Mouse (Mus musculus) layer of hippocampus, postnatal 36 days (tissue): ENCODE measurements at regions not wholly inside any gene's neighbourhood (a gene's known extent, or its start where the extent isn't known, plus 50 kb on each side); places are given as distances from the start of the nearest gene placed in this dataset.
A peak's percentile ranks its signal among the peaks of the same experiment; 100 is the strongest.

ENCODE experiments used
- DNase-seq, 2 experiments: peaks; one replicate each; pipeline ENCODE4 v3.0.0; 2022

DNA sequence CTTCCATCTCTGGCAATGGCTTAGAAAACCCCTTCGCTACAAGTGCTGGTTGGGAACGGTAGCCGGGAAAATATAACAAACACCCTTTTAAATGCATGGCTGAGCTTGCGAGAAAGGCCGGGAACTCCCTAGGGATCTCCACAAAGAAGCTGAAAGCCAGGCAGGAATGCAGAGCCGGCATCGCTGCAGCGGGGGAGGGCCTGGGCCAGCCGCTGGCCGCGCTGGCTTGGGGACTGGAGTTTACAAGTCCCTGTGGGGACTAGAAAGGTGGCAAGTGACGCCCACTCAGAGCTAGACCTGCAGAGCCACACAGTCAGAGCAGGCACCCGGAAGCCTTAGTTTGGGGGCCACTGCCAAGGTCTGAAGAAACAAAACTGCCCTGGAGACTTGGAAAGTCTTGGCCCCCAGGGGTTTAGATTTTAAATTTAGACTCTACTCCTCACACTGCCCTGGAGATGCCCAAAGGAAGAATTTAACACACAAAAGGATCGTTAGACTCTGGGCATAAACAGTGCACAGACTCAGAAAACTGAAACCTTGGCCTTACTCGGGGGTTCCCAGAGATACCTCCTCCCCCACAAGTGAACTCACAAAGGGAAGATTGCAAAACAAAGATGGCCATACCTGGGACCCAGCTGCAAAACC lies 59.4 kb downstream of the 1700001O22Rik start:
- peak; percentile 27 to 29 for DNase-seq

DNA sequence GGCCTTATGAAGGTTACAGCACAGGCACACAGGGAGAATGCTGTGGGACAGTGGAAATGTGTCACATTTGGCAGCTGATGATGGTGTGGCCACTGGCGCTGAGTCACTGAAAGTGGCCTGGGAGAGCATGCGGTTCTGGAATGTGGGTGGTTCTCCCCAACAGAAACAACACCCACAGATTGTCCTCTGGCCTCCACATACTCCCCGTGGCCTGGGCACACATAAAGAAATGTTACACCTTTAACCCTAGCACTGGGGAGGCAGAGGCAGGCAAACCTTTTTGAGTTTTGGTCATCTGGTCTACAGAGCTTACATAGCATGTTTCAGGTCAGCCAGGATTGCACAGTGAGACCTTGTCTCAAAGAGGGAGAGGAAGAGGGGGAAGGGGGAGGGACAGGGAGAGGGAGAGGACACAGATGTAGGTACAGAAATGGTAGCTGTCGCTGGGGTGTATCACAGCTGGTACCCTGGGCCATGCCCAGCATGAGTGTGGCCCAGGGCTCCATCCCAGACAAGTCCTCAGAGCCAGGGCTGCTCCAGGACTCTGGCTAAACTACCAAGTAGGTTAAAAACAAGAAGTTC lies 60.1 kb downstream of the 1700001O22Rik start:
- DNase-seq = no peak

DNA sequence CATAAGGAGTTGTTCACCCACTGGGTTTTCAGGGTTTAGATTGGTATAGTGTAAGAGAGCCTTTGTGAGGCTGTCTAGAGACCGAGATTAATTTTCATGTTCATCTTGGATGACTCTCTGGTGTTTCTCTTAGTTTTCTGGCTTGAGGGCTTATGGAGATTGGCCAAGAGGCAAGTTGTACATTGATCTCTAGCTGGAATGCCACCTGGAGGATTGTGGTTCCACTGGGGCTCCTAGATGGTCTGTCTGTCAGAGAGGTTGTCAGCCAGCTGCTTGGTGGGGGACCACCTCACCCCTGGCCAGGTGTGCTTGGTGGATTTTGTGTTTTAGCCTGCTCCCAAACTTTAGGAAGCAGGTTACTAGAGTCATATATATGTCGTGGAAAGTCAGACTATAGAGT lies 62.0 kb downstream of the 1700001O22Rik start:
- no peak for DNase-seq

DNA sequence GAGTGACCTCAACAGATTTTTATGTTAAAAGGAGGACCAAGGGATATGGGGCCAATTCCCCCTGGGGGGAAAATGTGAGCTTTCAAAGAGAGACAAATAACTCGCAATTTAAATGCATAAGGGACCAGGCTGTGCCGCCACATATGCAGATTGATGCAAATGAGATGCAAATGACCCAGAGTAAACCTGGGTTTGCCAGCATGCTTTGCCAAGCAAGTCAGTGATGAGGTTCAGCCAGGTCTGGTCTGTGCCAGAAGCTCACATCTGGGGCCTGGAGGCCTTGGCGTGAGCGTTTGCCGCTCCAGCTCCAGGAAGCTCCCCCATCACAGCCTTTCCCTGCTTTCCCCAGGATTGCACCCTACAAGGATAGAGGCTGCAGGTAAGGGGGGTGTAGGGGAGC lies 65.7 kb downstream of the 1700001O22Rik start:
- peak in 1 of 2 experiments; percentile 66 for DNase-seq

DNA sequence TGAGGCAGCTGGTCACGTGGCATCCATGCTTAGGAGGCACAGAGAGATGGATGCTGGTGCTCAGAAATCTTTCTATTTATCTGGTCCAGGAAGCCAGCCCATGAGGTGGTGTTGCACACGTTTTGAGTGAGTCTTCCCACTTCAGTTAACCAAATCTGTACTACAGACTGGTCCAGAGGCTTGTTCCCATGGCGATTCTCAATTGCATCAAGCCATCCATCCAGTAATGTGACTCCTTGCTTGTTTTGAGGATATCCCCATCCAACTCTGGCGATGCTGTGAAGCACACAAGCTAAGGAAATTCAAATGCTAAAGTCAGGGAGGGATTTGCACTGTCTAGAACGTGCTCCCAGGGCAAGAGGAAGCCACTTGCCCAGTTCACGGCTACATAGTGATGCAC lies 66.8 kb downstream of the 1700001O22Rik start:
- no peak for DNase-seq

DNA sequence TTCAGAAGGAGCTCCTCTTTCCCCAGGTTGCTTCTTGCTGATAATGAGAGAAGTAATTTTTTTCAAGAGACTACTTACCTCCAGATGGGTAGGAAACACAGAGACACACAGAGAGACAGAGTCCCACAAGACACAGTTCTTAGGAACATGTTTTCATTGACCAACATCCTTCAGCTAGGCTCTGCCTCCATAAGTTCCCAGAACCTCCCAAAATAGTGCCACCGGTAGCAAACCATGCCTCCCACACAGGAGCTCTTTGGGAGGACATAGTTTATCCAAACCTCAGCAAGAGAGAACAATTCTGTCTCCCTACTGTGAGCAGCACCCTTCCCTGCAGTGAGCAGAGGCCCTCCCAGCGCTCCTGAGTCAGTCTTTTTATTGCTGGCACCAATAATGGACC lies 67.2 kb downstream of the 1700001O22Rik start:
- no peak for DNase-seq

DNA sequence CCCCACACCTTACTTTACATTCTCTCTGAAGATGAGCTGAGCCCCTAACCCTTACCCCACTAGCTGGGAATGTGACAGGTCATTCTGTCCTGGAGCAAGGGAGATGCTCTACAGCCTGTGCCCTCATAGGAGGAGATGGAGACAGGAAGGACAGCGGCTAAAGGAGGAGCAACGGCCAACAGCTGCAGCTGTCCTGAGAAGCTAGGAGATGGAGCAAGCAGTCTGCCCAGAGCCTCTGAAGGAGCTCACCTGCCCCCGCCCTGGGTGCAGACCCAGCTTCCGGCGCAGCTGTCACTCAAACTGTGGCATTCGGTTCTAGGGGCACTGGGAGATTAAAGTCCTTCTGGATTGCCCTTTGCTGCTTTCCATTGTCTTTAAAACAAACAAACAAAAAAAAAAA lies 69.6 kb downstream of the 1700001O22Rik start:
- DNase-seq = no peak

DNA sequence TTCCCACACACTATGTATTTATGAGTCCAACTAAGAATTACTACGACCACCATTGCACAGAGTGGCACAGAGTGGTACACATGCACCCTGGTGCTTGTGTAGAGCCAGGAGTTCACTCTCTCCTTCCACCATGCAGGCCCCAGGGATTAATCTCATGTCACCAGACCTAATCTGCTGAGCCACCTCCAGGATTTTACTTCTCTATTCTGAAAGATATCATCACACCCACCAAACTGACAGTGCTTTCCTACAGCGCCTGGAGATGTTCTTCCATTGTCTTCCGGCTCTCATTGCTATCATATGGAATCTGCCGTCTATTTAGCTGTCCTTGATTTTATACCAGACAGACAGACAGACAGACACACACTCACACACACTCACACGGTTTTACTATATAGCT lies 71.6 kb downstream of the 1700001O22Rik start:
- DNase-seq = no peak

DNA sequence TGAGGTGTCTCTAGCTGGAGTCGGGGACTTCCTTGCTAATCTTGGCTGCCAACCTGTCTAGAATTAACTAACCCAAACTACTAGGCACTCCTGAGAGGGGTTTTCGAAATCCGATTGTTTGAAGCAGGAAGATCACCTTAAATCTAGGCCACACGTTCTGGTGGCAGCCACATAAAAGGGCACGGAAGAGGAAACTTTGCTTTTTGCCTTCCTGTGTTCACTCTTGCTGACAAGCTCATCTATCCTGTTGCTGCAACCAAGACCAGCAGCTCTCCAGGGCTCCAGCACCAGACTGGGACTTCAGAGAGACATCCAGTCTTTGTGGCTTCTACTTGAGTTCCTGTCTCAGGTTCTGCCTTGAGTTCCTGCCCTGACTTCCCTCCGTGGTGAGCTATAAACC lies 75.5 kb downstream of the 1700001O22Rik start:
- no peak for DNase-seq

DNA sequence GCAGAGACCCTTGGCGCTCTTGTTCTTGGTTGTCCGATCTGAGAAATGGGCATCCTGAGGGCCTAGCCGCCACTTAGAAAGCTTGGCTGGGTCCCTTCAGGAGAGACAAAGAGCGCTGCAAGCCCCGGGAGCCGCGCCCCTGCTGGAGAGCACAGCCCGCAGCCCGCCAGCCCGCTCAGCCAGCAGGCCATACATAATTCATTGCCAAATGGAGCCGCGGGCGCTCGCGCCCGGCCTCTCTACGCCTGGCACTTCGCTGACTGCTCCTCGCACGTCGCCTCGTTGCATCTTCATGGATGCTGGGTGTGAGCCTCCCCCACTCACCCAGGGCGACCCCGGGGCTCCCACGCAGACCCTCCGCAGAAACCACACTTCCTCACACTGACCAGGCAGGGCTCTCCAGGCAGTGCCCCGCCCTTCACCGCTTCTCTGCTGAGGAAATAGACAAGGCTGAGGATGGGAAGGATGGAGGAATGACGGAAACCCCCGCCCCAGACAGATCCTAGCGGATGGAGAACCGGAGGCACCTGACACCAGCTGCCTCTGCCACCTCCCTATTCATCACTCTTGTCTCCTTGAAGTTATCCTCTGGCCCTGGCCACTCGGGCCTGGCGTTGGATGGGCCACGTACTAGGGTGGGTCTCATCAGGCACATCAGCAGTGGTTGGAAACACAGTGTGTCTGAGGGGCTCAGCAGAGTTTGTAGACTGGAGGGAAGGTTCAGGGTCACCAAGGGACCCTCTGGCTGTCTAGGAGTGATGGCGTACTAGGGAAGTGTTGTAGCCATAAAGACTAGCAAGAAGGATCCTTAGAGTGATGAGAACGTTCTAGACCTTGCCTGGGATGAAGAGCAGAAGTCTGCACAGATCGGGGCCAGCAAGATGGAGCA lies 77.6 kb downstream of the 1700001O22Rik start:
- no peak for DNase-seq

DNA sequence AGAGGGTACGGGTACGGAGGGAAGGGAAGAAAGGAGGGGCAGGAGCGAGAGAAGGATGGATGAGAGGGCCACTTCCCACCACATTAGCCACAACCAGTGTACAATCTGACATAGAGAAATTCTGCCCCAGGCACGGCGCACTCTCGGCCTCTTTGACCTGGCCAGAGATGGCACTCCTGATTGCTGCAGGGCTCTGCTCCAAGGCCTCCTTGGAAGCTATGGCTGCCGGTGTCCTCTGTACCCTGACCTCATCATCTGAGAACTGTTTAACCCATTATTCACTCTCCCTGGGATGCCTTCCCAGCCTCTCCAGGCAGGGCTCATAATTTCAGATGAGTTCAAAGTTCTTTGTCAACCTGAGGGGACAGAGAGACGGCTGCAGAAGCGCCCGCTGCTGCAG lies 78.3 kb downstream of the 1700001O22Rik start:
- no peak for DNase-seq

DNA sequence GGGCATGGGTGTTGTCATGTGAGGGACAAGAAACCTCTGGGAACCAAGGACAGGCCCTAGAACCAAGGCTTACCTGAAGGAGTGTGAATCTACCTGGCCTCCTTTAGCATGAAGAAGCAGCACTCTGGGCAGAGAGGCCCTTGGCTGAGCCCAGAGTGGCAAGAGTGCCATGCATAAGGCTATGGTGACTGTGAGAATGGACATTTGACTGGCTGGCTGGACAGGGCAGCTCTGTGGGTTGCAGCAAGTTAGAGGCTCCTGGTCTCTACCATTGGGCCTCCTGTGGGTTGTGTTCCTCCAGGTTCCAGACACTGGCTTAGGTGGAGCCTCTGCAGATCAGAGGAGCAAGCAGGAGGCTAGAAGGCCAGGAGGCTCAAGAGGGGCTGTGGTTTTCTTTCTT lies 78.9 kb downstream of the 1700001O22Rik start:
- no peak for DNase-seq

DNA sequence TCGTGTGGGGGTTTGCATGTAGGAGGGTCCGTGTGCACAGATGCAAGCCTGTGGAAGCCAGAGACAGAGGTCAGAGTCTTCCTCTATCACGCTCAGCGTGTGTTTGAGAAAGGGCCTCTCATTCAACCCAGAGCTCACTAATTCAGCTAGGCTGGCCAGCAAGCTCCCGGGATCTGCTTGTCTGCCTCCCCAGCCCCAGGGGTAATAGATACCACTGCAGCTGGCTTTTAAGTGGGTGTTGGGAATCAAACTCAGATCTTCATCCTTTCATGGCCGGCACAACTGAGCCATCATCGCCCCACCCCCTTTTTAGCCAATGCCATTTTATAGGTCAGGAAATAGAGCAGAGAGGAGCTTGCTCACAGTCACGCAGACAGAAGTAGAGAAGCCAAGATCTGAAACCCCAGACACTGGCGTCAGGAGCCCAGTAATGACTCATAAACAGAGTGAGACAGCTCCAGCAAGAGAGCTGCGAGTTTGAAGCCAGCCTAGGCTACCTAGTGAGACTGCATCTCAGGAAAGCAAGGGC lies 80.3 kb downstream of the 1700001O22Rik start:
- no peak for DNase-seq

DNA sequence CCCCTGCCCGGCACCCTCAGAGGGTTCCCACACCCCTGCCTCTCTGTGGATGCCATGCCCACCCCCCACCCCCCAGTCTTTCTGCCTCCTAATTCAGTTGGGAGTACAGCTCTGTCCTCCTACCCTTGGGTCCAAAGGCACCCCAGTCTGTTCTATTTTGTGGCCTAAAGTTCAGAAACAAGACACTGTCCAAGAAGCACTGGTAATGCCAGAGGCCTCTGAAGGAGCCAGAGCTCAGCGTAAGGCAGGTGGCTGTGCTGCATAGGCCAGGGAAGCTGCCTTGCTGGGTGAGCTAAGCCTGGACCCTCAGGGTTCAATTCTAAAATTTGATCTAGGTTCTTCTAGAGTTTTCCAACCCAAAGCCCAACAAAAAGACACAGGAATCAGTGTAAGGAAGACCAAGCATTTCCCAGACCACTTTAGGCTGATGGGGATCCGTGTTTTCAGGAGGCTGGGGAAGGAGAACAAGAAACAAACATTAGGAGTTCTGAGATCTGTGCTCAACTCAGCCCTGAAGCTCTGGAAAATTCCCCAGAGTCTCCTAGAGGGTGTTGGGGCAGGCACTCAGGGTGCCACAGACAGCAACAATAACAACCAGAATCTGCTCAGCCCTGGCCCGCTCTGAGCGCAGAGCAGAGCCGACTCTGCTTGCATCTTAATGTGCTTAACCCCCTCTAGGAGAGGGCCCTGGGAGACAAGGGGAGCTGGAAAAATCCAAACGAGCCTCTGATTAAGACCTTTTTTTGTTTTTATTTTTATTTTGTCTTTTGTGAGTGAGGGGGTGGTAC lies 81.0 kb downstream of the 1700001O22Rik start:
- DNase-seq = no peak

DNA sequence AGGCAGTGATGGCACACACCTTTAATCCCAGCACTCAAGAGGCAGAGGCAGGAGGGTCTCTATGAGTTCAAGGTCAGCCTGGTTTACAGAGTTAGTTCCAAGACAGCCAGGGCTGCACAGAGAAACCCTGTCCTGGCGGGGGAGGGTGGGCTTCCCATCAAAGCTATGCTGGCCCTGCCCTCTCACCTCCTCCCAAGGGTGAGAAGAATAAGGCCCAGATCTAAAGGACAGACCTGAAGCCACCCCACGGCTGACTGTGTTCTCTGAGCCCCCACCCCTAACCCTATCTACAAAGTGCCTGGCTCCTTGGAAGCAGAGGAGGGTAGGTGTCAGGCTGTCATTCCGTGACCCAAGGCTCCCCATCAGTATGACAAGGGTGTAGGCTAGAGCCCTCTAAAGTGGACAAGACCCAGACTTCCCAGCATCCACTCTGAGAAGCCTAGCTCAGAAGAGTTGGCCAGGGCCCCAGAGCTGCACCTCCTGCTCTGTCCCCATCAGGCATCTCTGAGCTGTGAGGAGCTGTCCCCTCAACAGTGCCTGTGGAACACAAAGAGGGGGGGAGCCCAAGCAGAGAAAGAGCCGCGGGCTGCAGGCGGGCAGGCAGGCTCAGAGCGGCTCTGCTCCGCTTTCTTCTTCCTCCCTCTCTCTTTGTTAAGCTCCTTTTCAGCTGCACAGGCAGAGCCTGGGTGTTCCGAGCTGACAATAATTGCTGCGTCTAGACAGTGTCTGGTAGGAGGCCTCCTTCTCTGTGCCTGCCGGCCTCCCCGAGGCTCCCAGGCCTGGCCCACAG lies 81.8 kb downstream of the 1700001O22Rik start:
- peak; percentile 71 to 75 for DNase-seq

DNA sequence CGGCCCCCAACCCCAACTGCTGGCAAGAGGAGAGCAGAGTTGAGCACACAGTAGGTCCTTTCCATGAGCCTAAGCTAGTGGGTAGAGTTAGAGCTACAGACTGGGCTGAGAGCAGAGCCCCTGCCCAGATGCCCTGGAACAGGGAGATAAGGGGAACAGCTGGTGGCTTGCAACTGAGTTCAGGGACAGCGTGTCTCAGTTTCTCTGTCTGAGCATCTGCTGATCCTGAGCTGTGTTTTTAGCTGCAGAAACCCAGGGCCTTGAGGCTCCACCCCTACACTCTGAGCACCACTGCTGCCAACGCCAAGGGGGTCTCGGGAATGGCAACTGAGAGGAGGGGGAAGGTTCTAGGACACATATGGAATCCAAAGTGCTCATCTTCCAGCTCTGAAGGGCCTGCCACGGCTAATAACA lies 82.4 kb downstream of the 1700001O22Rik start:
- no peak for DNase-seq

DNA sequence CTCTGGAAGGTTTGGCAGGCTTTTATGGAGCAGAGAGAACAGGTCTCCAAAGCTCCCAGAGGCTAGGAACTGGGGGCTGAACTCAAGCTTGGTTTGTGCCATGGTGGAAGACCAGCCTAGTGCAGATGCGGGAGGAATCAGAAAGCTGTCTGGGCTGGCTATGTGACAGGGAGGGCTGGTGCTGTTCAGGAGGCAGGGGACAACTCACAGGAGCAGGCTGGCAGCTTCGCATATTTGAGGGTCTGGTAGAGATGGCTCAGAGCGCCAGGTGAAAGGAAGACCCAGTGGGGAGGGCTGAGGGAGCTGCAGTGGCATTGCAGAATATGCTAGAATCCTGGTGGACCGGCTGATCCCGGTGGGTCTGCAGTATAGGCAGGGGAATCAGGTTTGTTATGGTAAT lies 83.2 kb downstream of the 1700001O22Rik start:
- no peak for DNase-seq

DNA sequence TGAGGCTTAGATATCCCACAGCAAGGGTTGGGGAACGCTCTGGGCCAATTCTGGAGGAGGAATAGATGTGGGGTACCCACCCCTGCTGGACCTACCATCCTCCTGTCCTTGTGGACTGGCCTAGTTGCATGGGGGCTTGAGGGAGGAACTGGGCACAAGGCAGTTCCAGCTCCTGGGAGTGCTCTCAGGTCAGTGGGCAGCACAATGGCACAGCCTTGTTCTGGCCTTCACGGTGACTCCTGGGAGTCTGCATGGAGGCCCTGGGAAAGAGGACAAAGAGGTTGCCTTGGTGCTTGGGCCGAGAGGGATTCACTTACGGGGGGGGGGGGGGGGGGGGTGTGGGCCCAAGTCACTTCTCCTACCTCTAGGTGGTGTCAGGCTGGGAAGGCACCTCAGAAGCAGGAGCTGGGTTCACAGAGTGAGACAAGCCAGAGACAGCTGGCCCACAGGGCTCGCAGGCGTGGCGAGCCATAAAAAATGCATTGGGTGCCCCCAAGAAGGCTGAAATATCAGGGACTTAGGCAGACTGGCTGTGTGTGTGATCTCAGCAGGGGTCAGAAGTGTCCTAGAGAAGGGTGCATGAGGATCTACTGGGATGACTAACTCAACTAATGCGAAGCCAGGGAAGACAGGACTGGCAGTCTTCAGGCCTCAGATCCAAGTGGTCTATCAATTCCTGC lies 83.7 kb downstream of the 1700001O22Rik start:
- no peak for DNase-seq

DNA sequence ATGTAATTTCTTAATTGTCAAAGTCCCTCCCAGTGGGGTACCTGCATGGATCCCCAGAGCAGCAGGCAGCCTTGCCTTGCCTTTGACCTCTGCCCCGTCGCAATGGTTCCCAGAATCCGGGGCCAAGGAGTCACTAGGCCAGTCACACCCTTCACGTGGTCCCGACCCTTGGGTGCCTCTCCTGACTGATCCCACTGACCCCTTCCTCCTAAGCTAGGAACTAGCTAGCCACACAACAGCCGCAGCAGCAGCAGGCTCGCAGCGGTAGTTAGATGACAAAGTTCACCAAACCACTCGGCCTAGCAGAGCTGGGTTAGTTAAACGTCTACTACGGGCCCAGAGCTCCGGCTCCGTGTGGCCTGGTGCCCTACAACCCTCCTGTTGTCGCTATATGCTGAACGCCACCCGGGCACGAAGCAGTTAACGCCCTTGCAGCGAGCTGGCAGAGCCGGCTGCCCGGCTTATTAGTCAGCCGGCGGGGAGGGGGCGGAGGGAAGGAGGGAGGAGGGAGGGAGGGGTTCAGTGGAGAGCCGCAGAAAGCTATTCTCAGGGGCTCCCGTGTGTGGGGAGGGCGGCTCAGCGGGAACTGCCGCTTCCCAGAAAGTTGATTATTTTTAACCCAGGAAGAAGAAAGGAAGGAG lies 84.6 kb downstream of the 1700001O22Rik start:
- peak; percentile 78 to 83 for DNase-seq

DNA sequence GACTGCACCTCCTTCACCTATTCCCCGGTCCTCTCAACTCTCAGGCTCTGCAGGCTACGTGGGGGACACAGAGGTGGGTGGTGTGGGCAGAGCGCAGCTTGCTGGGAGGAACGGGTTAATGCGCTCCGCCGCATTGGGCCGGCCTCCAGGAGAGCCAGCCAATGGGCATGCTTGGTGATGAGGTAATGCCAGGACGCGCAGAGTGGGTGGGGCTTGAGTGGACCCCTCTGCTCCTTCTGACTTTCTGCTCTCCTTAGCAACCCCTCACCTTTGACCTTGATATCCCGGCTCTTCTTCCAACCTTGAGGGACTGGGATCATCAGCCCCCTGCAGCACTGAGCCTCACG lies 85.2 kb downstream of the 1700001O22Rik start:
- peak; percentile 87 to 90 for DNase-seq
